Mouse (Mus musculus): ENCODE measurements around the gene Pakap. TPM values are rescaled to one million over a fixed set of nuclear protein-coding genes. Genes with fewer than 3 reads are reported as not detected.
A peak's percentile ranks its signal among the peaks of the same experiment; 100 is the strongest.

Gene Pakap
- polyA plus RNA-seq, 1 experiment from 2014 or later, result 22.8 TPM

DNA sequence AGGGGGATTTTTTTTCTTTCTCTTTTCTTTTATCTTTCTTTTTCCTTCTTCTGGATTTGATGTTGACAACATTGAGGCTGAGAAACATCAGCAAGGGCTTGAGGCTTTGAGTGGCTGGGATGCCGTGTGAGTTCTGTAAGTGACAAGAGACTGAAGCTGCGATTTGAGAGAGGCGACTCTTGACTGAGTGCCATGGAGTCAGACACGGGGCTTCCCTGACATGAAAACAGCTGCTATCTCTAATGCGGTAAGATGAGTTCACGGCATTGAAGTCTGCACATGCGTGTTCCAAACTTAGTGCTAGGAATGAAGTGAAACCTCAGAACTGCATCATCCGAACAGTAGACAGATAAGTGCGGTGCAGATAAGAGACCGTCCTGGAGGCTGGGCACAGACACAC is 11.7 kb downstream of the Pakap start:
- Histone ChIP-seq H3K4me3 (no peak overlapping the region), H3K27ac (replicated peaks) (no peak overlapping the region), H3K4me1 (peaks cover 3% of the 10 kb centered on the region; the same call in 1 of the 2 replicates), H3K27me3 (ENCODE audit: low read depth, poor library complexity, severe bottlenecking) (no peaks in the 10 kb centered on the region), H3K36me3 (no peaks in the 10 kb centered on the region), H3K9me3 (replicated peaks) (no peaks in the 10 kb centered on the region)
- WGBS, result 96% methylated on average over 10 of the region's 10 CpGs
- no peak for DNase-seq (ENCODE audit: low spot score)

DNA sequence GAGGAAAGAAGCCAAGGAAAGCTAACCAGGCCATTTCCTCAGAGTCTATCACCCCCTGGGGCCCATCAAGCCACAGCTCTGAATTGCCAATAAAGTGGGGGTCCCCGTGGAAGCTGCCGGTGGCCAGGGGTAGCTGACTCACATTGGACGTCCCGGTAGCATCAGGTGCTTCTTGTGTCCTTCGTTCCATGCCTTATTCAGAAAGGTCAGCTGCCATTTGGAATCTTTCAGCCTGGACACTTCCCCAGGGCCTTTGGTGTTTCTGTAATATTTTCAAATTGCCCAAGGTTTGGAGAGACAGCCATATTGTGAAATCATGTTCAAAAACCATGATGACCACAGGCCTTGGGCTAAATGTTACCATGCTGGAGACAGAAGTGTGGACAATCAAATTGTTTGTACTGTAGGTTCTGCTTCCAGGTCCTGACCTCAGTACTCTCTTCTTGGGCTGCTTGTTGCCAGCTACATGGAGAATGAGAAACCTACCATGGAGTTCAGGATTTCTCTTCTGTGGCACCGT is 17.4 kb downstream of the Pakap start:
- Histone ChIP-seq H3K9me3 (replicated peaks) (no peaks in the 10 kb centered on the region), H3K4me1 (no peaks in the 10 kb centered on the region), H3K27me3 (ENCODE audit: low read depth, poor library complexity, severe bottlenecking) (no peaks in the 10 kb centered on the region), H3K36me3 (no peaks in the 10 kb centered on the region), H3K4me3 (no peak overlapping the region), H3K27ac (replicated peaks) (no peak overlapping the region)
- no peak for DNase-seq (ENCODE audit: low spot score)
- WGBS, result 90% methylated on average over 6 of the region's 6 CpGs

DNA sequence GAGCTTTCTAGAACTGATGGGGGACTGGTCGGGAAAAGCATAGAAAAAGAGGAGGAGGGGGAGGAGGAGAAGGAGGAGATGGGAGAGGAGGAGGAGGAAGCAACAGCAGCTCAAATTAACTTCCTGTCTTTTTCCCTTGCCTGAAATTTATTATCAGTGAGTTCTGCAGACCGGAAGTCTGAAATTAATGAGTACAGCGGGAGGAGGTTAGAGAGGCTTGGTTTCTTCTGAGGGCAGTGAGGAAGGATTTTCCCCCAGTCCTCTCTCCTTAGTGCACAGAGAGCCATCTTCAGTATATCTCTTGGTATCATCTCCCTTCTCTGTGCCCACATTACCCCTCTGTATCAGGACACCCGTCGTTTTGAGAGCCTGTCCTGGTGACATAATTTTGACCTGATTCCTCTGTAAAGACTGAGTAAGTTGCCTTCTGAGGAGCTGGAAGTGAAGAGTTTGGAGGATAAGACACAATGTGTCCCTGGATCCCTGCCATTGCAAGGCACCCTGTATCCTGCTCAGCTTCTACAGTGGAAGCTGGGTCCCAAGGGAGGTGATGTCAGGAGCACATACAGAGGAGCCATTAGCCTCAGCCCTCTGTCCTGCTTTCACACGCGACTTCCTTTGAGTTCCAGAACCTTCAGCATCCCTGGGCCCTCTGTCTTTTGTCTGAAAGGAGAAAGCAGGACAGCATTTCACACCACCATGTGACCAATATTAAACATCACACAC is 19.1 kb downstream of the Pakap start:
- Histone ChIP-seq H3K27me3 (ENCODE audit: low read depth, poor library complexity, severe bottlenecking) (no peaks in the 10 kb centered on the region), H3K27ac (replicated peaks) (no peak overlapping the region), H3K9me3 (replicated peaks) (no peaks in the 10 kb centered on the region), H3K4me1 (no peaks in the 10 kb centered on the region), H3K36me3 (no peaks in the 10 kb centered on the region), H3K4me3 (no peak overlapping the region)
- WGBS, result 85% methylated on average over 7 of the region's 7 CpGs
- no peak for DNase-seq (ENCODE audit: low spot score)

DNA sequence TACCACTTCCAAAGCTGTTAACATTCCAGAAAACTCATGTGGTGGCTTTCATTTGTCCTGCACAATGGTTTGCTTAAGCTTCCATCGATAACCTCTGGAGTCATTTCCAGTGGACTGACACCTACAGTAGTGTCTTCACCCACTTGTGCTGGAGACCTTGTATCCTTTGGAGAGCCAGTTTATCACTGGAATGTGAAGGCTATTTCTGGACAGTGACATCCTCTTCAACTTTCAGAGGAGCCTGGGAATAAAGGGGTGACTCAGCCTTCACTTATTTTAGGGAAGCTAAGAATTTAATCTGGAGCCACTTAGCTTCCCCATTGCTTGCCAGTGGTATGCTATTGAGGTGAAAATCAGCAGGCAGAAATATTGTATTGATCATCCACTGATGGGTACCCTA is 20.4 kb downstream of the Pakap start:
- no peaks in the 10 kb centered on the region for H3K9me3 ChIP-seq (replicated peaks)
- H3K27me3 ChIP-seq (ENCODE audit: low read depth, poor library complexity, severe bottlenecking), result no peaks in the 10 kb centered on the region
- no peak overlapping the region for H3K4me3 ChIP-seq
- no peaks in the 10 kb centered on the region for H3K4me1 ChIP-seq
- 95% methylated on average over 1 of the region's 1 CpGs for WGBS
- H3K36me3 ChIP-seq, result no peaks in the 10 kb centered on the region
- H3K27ac ChIP-seq (replicated peaks), result no peak overlapping the region
- DNase-seq (ENCODE audit: low spot score), result no peak

DNA sequence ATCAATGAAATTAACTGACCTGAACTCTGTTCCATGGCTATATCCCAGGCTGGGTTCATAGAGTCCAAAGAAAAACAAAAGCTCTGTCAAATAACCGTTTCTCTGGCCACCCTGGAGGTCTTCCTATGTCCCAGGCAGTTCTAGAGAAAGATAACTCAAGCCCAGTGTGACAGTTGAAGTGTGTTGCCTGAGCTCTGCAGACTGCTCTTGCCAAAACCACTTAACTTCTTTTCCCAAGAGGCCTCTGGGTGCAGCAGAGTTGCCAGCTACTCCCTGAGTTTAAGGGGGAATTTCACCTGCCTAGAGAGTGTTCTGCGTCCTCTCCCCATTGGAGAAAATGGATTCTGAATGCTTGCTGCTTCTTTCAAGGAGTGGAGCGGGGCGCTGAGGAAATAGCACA is 24.8 kb downstream of the Pakap start:
- Histone ChIP-seq H3K4me1 (no peaks in the 10 kb centered on the region), H3K36me3 (no peaks in the 10 kb centered on the region), H3K27me3 (ENCODE audit: low read depth, poor library complexity, severe bottlenecking) (no peaks in the 10 kb centered on the region), H3K27ac (replicated peaks) (no peak overlapping the region), H3K9me3 (replicated peaks) (no peaks in the 10 kb centered on the region), H3K4me3 (no peak overlapping the region)
- WGBS, result 87% methylated on average over 4 of the region's 4 CpGs
- no peak for DNase-seq (ENCODE audit: low spot score)

DNA sequence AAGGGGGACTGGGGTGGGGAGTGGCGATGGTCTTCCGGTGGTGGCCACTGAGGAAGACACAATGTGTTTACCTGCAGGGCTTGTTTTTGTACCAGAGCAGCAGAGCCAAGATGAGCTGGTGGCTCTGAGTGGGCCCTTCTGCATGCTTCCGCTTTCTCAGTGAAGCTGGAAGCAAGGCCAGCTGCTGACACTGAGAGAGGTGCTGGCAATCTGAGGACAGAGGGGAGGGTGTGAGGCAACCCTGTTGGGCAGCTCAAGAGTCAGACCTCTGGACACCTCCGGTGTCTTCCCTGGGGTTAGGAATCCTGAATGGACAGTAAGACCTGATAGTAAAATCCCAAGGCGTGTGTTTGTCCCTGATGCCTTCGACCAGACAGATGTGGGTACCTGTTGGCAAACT is 32.0 kb downstream of the Pakap start:
- no peaks in the 10 kb centered on the region for H3K4me1 ChIP-seq
- 91% methylated on average over 6 of the region's 6 CpGs for WGBS
- H3K27ac ChIP-seq (replicated peaks), result no peak overlapping the region
- no peaks in the 10 kb centered on the region for H3K27me3 ChIP-seq (ENCODE audit: low read depth, poor library complexity, severe bottlenecking)
- no peak overlapping the region for H3K4me3 ChIP-seq
- H3K9me3 ChIP-seq (replicated peaks), result no peaks in the 10 kb centered on the region
- no peaks in the 10 kb centered on the region for H3K36me3 ChIP-seq
- no peak for DNase-seq (ENCODE audit: low spot score)

DNA sequence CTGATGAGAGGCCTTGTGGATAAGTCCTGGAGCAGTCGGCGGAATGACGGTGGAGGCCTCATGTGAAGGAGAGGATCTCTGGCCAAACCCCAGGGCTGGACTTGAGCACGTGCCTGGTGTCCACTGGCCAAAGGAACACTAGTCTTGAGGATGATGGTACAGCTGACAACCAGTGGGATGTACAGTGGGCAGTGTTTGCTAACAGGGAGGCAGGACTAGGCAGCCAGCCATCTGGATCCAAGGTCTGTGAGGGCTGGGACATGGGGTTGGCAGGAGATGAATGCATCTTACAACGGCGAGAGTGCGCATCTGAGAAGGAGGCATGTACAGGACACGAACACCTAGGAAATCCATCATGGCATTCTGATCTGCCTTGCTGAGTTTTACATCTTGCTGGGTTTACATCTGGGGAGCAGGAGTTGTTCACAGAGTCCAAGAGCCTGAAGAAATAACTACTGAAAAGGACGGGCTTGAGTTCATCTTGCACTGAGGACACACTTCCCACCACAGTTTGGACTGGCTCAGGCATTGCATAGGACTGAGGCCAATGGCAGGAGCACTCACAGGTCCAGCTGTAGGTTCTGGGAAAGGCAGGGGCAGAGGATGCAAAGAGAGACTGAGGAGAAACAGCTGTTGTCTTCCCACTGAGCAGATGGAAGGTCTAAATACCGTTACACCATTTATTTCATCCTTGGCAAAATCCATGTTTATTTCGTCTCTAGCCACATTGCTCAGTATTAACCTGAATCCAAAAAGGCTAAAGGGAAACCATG is 32.9 kb downstream of the Pakap start:
- H3K36me3 ChIP-seq, result no peaks in the 10 kb centered on the region
- H3K4me1 ChIP-seq, result no peaks in the 10 kb centered on the region
- no peak overlapping the region for H3K4me3 ChIP-seq
- 93% methylated on average over 11 of the region's 11 CpGs for WGBS
- no peak overlapping the region for H3K27ac ChIP-seq (replicated peaks)
- no peaks in the 10 kb centered on the region for H3K27me3 ChIP-seq (ENCODE audit: low read depth, poor library complexity, severe bottlenecking)
- DNase-seq (ENCODE audit: low spot score), result no peak
- H3K9me3 ChIP-seq (replicated peaks), result no peaks in the 10 kb centered on the region

DNA sequence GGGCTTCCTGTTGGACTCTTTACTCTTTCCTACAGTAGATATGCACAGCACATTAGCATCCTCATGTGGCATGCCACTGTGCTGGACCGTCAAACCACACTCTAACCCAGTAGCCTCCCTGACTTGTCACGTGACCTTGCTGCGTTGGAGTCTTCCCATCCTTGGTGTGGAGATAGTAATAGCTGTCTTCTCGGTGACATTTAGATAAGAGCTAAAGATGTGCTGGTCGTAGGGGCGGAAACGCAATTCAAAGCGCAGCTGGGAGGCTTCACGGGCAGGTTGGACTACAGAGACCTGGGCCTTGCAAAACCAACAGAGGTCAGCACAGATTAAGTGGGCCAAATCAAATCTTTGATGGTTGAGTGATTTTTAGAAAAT is 33.5 kb downstream of the Pakap start:
- Histone ChIP-seq H3K27me3 (ENCODE audit: low read depth, poor library complexity, severe bottlenecking) (no peaks in the 10 kb centered on the region), H3K4me1 (no peaks in the 10 kb centered on the region), H3K9me3 (replicated peaks) (no peaks in the 10 kb centered on the region), H3K4me3 (no peak overlapping the region), H3K27ac (replicated peaks) (no peak overlapping the region), H3K36me3 (no peaks in the 10 kb centered on the region)
- 84% methylated on average over 9 of the region's 9 CpGs for WGBS
- DNase-seq (ENCODE audit: low spot score), result no peak

DNA sequence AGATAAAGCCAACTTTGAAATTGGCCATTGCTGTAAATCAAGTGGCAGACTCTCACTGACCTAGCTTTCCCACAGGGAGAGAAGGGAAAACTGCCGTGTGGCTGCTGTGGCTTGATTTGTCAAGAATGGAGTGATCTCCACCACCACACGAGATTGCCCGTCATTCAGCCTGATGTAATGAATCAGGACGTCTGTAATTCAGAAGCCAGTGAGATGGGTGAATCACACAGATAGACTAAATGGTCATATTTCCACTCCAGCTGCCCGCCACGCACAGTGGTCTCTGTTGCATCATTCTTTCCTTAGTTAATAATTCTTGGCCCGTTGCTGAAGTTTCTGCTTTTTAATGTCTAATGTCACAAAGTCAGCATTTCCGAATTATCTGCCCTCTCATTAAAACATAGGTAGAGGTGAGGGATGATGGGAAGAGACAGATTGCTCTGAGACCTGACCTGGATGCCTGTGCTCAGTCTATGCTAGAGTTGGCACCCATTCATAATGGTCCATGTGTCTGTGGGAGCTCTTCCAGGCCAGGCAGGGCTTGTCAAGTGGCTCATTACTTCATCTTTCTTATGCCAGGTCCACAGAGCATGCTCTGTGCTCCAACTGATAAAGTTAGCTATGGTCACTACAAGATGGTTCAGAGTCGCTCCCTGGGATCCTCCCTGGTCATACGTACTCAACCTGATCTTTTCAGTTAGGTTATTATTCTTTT is 34.1 kb downstream of the Pakap start:
- Histone ChIP-seq H3K4me3 (no peak overlapping the region), H3K27ac (replicated peaks) (no peak overlapping the region), H3K4me1 (no peaks in the 10 kb centered on the region), H3K27me3 (ENCODE audit: low read depth, poor library complexity, severe bottlenecking) (no peaks in the 10 kb centered on the region), H3K9me3 (replicated peaks) (no peaks in the 10 kb centered on the region), H3K36me3 (no peaks in the 10 kb centered on the region)
- WGBS, result 92% methylated on average over 10 of the region's 10 CpGs
- DNase-seq (ENCODE audit: low spot score), result no peak

DNA sequence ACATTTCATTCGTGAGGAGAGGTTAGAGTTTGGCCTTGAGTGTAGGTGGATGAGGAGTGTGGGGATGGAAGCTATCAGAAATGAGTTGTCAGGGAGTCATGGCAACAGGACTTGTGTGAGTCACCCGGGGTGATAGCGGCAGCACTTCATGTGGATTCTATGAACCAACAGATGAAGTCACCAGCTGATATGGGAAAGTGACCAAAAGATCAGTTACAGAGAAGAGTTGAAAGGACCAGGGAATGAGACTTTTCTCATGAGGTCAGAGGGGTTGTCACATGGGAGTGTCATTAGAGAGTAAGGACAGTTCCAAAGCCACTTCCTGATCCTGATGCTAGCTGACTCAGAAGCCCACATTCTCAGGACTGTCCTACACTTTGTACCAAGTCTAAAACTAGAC is 38.3 kb downstream of the Pakap start:
- WGBS, result 94% methylated on average over 3 of the region's 3 CpGs
- no peaks in the 10 kb centered on the region for H3K4me1 ChIP-seq
- no peak overlapping the region for H3K4me3 ChIP-seq
- no peaks in the 10 kb centered on the region for H3K9me3 ChIP-seq (replicated peaks)
- no peak overlapping the region for H3K27ac ChIP-seq (replicated peaks)
- DNase-seq (ENCODE audit: low spot score), result no peak
- H3K36me3 ChIP-seq, result no peaks in the 10 kb centered on the region
- H3K27me3 ChIP-seq (ENCODE audit: low read depth, poor library complexity, severe bottlenecking), result no peaks in the 10 kb centered on the region

DNA sequence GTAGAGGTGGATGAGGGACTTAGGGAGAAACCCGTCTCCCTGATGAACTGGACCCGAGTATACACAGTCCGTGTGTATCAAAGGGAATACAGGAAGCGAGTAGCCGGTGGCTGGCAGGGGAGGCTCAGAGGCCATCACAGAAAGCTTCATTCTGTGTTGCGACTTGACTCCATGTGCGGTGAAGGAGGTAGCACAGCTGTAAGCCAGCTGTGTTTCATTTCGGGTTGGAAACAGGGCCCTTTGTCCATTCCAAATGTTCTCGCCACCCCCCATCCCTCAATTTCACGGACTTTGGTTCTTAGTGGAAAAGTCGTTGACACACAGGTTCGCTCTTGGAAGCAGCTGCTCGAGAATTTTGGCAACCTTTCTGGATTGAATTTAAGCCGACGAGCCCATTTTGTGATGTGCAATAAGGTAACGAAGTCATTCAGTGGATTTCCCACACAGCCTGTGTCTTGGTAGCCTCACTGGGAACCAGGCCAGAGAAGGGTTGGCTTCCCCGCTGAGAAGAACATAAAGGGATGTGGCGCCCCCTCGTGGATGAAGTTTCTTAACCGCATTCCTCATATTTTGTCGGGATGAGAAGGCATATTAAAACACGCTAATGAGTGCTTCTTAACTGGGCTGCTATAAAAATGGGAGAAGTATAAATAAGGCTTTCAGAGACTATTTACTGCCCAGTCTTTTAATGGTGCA is 39.4 kb downstream of the Pakap start:
- no peak overlapping the region for H3K27ac ChIP-seq (replicated peaks)
- WGBS, result 49% methylated on average over 22 of the region's 22 CpGs

DNA sequence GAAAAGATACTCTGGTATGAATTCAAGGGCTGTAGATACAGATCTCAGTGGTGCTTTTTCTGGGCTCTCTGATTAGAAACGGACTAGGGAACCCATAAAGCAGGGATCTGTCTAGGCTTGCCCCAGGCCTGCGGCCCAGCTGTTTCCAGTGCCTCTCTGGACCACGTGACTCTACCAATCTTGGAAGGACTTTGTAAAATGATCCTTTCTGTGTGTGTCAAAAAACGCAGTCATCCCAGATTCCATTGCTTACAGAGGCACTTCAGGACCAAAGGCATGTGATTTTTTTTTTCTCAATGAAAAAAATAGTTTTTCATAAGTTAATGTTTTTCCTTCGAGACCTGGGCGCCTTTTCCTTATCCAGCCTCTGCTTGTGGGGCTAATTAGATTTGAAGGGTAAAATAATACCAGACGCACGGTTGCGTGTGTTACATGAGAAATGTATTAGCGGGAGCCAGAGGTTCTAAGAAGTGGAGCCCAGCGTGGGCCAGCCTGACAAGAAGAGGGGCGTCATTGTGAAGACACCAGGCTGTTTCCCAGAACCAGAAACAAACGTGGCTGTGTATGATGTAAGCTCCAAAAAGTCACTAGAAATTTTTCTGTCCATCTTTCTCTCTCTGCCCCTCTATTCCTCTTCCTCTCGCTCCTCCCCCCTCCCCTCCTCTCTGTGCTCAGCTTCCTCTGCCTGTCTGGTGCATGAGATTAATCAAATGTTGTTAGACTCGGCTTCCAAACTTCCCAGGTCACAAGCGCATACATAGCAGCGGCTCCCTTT is 43.5 kb downstream of the Pakap start:
- DNase-seq (ENCODE audit: low spot score), result no peak
- Histone ChIP-seq H3K27ac (replicated peaks) (no peak overlapping the region), H3K4me1 (peaks cover 7% of the 10 kb centered on the region), H3K36me3 (no peaks in the 10 kb centered on the region), H3K9me3 (replicated peaks) (no peaks in the 10 kb centered on the region), H3K4me3 (no peak overlapping the region), H3K27me3 (ENCODE audit: low read depth, poor library complexity, severe bottlenecking) (no peaks in the 10 kb centered on the region)
- 62% methylated on average over 17 of the region's 17 CpGs for WGBS

More for the DNA sequence above, 39.4 kb downstream of the Pakap start:
- Histone ChIP-seq H3K36me3 (no peaks in the 10 kb centered on the region), H3K27me3 (ENCODE audit: low read depth, poor library complexity, severe bottlenecking) (no peaks in the 10 kb centered on the region), H3K4me3 (no peak overlapping the region), H3K9me3 (replicated peaks) (no peaks in the 10 kb centered on the region), H3K4me1 (peaks cover 7% of the 10 kb centered on the region)
- peak; percentile 75 for DNase-seq (ENCODE audit: low spot score)
